Mouse (Mus musculus): ENCODE measurements around the gene Ucn3.
"Not testable (repeated sequence)": the region's sequence is repeated elsewhere in the genome, so short reads cannot be mapped to it uniquely, and the experiment has no call there.

The Ucn3 gene

GRCm38 (mm10) chr13:3945249-3945648 is at the start of gene Ucn3:
Gene Ucn3, minus strand, starts transcription at chr13:3945349.
- DNase-seq = no peak

GRCm38 (mm10) chr13:3992081-3992480 is 46.9 kb upstream of the Ucn3 start:
- no peak for DNase-seq

- DNase-seq = no peak
Observed at GRCm38 (mm10) chr13:3968849-3969248, 23.7 kb upstream of the Ucn3 start.

- no peak for DNase-seq
Observed at GRCm38 (mm10) chr13:3951198-3951914, 6.2 kb upstream of the Ucn3 start.

- no peak for DNase-seq
Observed at GRCm38 (mm10) chr13:3949477-3949876, 4.3 kb upstream of the Ucn3 start.

- DNase-seq = no peak
Observed at GRCm38 (mm10) chr13:3947267-3947666, 2.1 kb upstream of the Ucn3 start.

- no peak for DNase-seq
Observed at GRCm38 (mm10) chr13:3944699-3945098, 450 bp downstream of the Ucn3 start.

- DNase-seq = no peak
Observed at GRCm38 (mm10) chr13:3926046-3926445, 19.1 kb downstream of the Ucn3 start.

- DNase-seq = no peak
Observed at GRCm38 (mm10) chr13:3925632-3926031, 19.5 kb downstream of the Ucn3 start.

- DNase-seq = no peak
Observed at GRCm38 (mm10) chr13:3924483-3924882, 20.7 kb downstream of the Ucn3 start.

- DNase-seq = peak; percentile 90
Observed at GRCm38 (mm10) chr13:3917571-3918311, 27.4 kb downstream of the Ucn3 start, which contains the start of the genes Net1 and Tubal3. Gene Net1, minus strand, starts transcription at chr13:3918220. Gene Tubal3, plus strand, starts transcription at chr13:3918274.

GRCm38 (mm10) chr13:3913504-3913903 is 31.6 kb downstream of the Ucn3 start:
- DNase-seq = no peak

GRCm38 (mm10) chr13:3910356-3910755 is 34.8 kb downstream of the Ucn3 start:
- DNase-seq = no peak

- DNase-seq = no peak
Observed at GRCm38 (mm10) chr13:3908262-3908661, 36.9 kb downstream of the Ucn3 start.

- DNase-seq = no peak
Observed at GRCm38 (mm10) chr13:3907151-3907696, 37.9 kb downstream of the Ucn3 start.

- no peak for DNase-seq
Observed at GRCm38 (mm10) chr13:3899301-3899700, 45.8 kb downstream of the Ucn3 start.

- DNase-seq = not testable (repeated sequence)
Observed at GRCm38 (mm10) chr13:3898202-3898601, 46.9 kb downstream of the Ucn3 start.

- DNase-seq = peak; percentile 79 to 89
Observed at GRCm38 (mm10) chr13:3896913-3897312, 48.2 kb downstream of the Ucn3 start.

- no peak for DNase-seq
Observed at GRCm38 (mm10) chr13:3896032-3896431, 49.1 kb downstream of the Ucn3 start.

- no peak for DNase-seq
Observed at GRCm38 (mm10) chr13:3895397-3895980, 49.7 kb downstream of the Ucn3 start.

- peak; percentile 15 to 56 for DNase-seq
Observed at GRCm38 (mm10) chr13:3894549-3894948, 50.6 kb downstream of the Ucn3 start.

GRCm38 (mm10) chr13:3893126-3893734 is 51.9 kb downstream of the Ucn3 start:
- peak; percentile 96 to 97 for DNase-seq

GRCm38 (mm10) chr13:3892601-3893000 is 52.5 kb downstream of the Ucn3 start:
- no peak for DNase-seq

Measured in kidney, postnatal 25 days (tissue).